Mouse (Mus musculus): ENCODE data around the gene Cdkn2a.

DNA sequence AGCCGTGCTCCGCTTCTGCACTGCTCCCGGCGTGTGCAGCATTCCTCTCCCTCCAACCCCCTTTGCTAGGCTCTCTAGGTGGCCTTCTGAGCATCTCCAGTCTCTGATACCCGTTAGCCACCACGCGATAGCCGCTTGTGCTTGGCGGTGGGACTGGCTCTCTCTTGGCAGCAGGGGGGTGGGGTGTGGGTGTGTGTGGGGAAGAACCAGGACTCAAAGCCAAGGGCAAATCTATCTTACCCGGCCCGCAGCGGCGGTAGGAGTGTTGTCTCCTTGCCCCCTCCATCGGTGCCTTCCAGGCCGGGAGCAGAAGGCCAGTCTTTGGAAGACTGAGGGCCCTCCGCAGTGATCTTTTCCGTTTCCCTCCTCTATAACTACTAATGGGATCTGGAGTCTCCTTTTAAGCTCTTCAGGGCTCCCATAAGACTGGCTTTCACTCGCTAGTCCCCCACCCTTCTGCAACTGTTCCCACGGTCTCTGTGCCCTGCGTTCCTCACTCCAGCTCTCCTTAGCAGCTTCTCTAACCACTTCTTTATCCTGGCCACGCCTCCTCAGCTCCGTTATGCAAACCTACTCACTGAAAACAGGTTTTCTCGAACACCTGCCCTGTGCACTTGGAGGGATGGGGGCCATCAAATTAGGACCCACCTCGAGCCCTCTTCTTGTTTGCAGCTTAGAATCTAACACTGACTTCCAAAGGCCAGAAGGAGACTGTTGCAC is 19.5 kb downstream of the Cdkn2a start:
- TF ChIP-seq MYOD1 (IDR thresholded peaks at IDR 0.05; ENCODE audit: control insufficient read depth, insufficient read length, low read depth) (no peak), USF1 (IDR thresholded peaks at IDR 0.05; ENCODE audit: low read depth) (no peak), MAX (IDR thresholded peaks at IDR 0.05) (no peak)
